Mouse (Mus musculus) right cerebral cortex, adult 18-20 months (tissue): Measurements from ENCODE around the gene Upb1.
"Not testable (repeated sequence)": the region's sequence is repeated elsewhere in the genome, so short reads cannot be mapped to it uniquely, and the experiment has no call there.

Experiments used
- DNase-seq: peaks from one replicate; pipeline ENCODE4 v3.0.0; 2022; ENCODE audit warnings: mixed read lengths

Gene Upb1

GRCm38 (mm10) chr10:75400958-75401357 lies at the start of gene Upb1:
Gene Upb1, plus strand, starts transcription at chr10:75401115.
- no peak for DNase-seq

GRCm38 (mm10) chr10:75352541-75352940 lies 48.4 kb upstream of the Upb1 start:
- DNase-seq, result no peak

GRCm38 (mm10) chr10:75353838-75354241 lies 47.1 kb upstream of the Upb1 start:
- not testable (repeated sequence) for DNase-seq

- DNase-seq, result no peak
These were observed 45.6 kb upstream of the Upb1 start for GRCm38 (mm10) chr10:75355341-75355740.

GRCm38 (mm10) chr10:75364214-75364690 lies 36.7 kb upstream of the Upb1 start:
- peak; percentile 8 for DNase-seq

GRCm38 (mm10) chr10:75364796-75365195 lies 36.1 kb upstream of the Upb1 start:
- DNase-seq, result no peak

- DNase-seq, result no peak
These were observed 35.7 kb upstream of the Upb1 start for GRCm38 (mm10) chr10:75365231-75365633.

- DNase-seq, result peak; percentile 7
These were observed 27.1 kb upstream of the Upb1 start for GRCm38 (mm10) chr10:75373655-75374351.

GRCm38 (mm10) chr10:75378688-75379087 lies 22.2 kb upstream of the Upb1 start:
- DNase-seq, result no peak

GRCm38 (mm10) chr10:75390156-75390555 lies 10.8 kb upstream of the Upb1 start:
- DNase-seq, result no peak

- DNase-seq, result no peak
These were observed 10.1 kb upstream of the Upb1 start for GRCm38 (mm10) chr10:75390832-75391231.

GRCm38 (mm10) chr10:75394796-75395195 lies 6.1 kb upstream of the Upb1 start:
- DNase-seq, result no peak

- no peak for DNase-seq
These were observed 3.9 kb upstream of the Upb1 start for GRCm38 (mm10) chr10:75396966-75397365.

GRCm38 (mm10) chr10:75405916-75406315 lies 5.0 kb downstream of the Upb1 start:
- no peak for DNase-seq

- DNase-seq, result no peak
These were observed 5.8 kb downstream of the Upb1 start for GRCm38 (mm10) chr10:75406755-75407154.

- no peak for DNase-seq
These were observed 6.8 kb downstream of the Upb1 start for GRCm38 (mm10) chr10:75407741-75408140.

GRCm38 (mm10) chr10:75411343-75412113 lies 10.6 kb downstream of the Upb1 start:
- DNase-seq, result not testable (repeated sequence)

GRCm38 (mm10) chr10:75412114-75413103 lies 11.5 kb downstream of the Upb1 start:
- DNase-seq, result no peak

- DNase-seq, result no peak
These were observed 14.0 kb downstream of the Upb1 start for GRCm38 (mm10) chr10:75414925-75415324.

GRCm38 (mm10) chr10:75417363-75418042 lies 16.6 kb downstream of the Upb1 start:
- DNase-seq, result no peak

- DNase-seq, result no peak
These were observed 17.8 kb downstream of the Upb1 start for GRCm38 (mm10) chr10:75418747-75419146.

- DNase-seq, result no peak
These were observed 23.6 kb downstream of the Upb1 start for GRCm38 (mm10) chr10:75424498-75424901.
